Mouse (Mus musculus) bone marrow macrophage, adult 2 months (primary cell): Measurements from ENCODE around the gene Megf9.

Source experiments
- CTCF ChIP-seq: IDR thresholded peaks from 2 replicates; pipeline ENCODE4 v1.5.1; 2012; ENCODE audit warnings: low read depth, mild to moderate bottlenecking, low read length, moderate library complexity
- POLR2A ChIP-seq: IDR thresholded peaks from 2 replicates; pipeline ENCODE4 v1.6.1; 2012; ENCODE audit warnings: mild to moderate bottlenecking, low read depth, low read length, borderline replicate concordance

- TF ChIP-seq CTCF (no peak), POLR2A (no peak)
Measured at GRCm38 (mm10) chr4:70402109-70402819, 132.5 kb downstream of the Megf9 start.
